Mouse (Mus musculus) limb, embryonic 14.5 days (tissue): Measurements from ENCODE around the gene Wdr93. TPM values are rescaled to one million over a fixed set of nuclear protein-coding genes. Genes with fewer than 3 reads are reported as not detected.

Experiments used
- ATAC-seq: fragments of 200-750 bp; cut with Nextera tagmentation; 2 replicates; pipeline ENCODE4 v1.8.0; 2017; ENCODE audit warnings: low read depth, moderate number of reproducible peaks, moderate TSS enrichment; ENCODE audit not compliant: low FRiP score
- DNase-seq: peaks from one replicate; pipeline ENCODE4 v3.0.0-alpha.2; 2015; ENCODE audit warnings: low spot score
- H3K27ac ChIP-seq: fragments of 300-500 bp; sonication (generic); replicated peaks from 2 replicates; pipeline ENCODE4 v1.5.1; 2014; ENCODE audit warnings: low read depth, mild to moderate bottlenecking, low read length, moderate library complexity, mixed read lengths
- H3K27me3 ChIP-seq: fragments of 300-500 bp; sonication (generic); 2 replicates; pipeline ENCODE4 v1.6.1; 2014; ENCODE audit warnings: low read length, mixed read lengths; ENCODE audit not compliant: control insufficient read depth, insufficient read depth
- H3K36me3 ChIP-seq: fragments of 300-500 bp; sonication (generic); 2 replicates; pipeline ENCODE4 v1.6.1; 2014; ENCODE audit warnings: mild to moderate bottlenecking, low read length, moderate library complexity, mixed read lengths; ENCODE audit not compliant: control insufficient read depth, insufficient read depth
- H3K4me1 ChIP-seq: fragments of 300-500 bp; sonication (generic); 2 replicates; pipeline ENCODE4 v1.6.1; 2014; ENCODE audit warnings: antibody characterized with exemption, low read length, mixed read lengths; ENCODE audit not compliant: control insufficient read depth, insufficient read depth
- H3K4me2 ChIP-seq: fragments of 300-500 bp; sonication (generic); replicated peaks from 2 replicates; pipeline ENCODE4 v1.6.1; 2014; ENCODE audit warnings: low read depth, mild to moderate bottlenecking, low read length, moderate library complexity; ENCODE audit not compliant: severe bottlenecking
- H3K4me3 ChIP-seq: fragments of 300-500 bp; sonication (generic); replicated peaks from 2 replicates; pipeline ENCODE4 v1.5.1; 2014; ENCODE audit warnings: low read length
- H3K9ac ChIP-seq: fragments of 300-500 bp; sonication (generic); 2 replicates; pipeline ENCODE4 v1.6.1; 2014; ENCODE audit warnings: mild to moderate bottlenecking, low read depth, low read length, moderate library complexity; ENCODE audit not compliant: severe bottlenecking
- H3K9me3 ChIP-seq: fragments of 300-500 bp; sonication (generic); 2 replicates; pipeline ENCODE4 v1.6.1; 2016; ENCODE audit warnings: low read length; ENCODE audit not compliant: control insufficient read depth
- POLR2A ChIP-seq: fragments of 200-500 bp; IDR thresholded peaks from 2 replicates; pipeline ENCODE4 v1.8.0; 2012; ENCODE audit warnings: inconsistent platforms, mild to moderate bottlenecking, moderate library complexity, borderline replicate concordance; ENCODE audit not compliant: insufficient read depth, insufficient read length; ENCODE audit errors: extremely low read depth
- WGBS: fragments of 180-500 bp; shearing (Covaris S2); extraction: QIAGEN DNeasy Blood & Tissue Kit; methylation state at CpG from one replicate; pipeline ENCODE4 v1.1.7; 2014; 5-methylcytosine and 5-hydroxymethylcytosine counted together
- polyA plus RNA-seq, 2 experiments: library from polyadenylated mRNA; depleted of rRNA in 1 of 2; stranded (reverse) in 1 of 2; unstranded in 1 of 2; fragments of >200 nt; fragmentation: Nextera tagmentation in 1 of 2; extraction: Ambion mirVana in 1 of 2; gene quantifications; 2 replicates each; pipeline versions ENCODE4 v1.2.1 to v1.2.3; 2012 to 2014

Wdr93 gene
- polyA plus RNA-seq (2012; rRNA removed) (0.20 and 0.21 TPM in 2 replicates), polyA plus RNA-seq (2014; fragmentation: Nextera tagmentation; extraction: Ambion mirVana) (0.12 TPM in 1 of 2 replicates, not detected in the other)

DNA sequence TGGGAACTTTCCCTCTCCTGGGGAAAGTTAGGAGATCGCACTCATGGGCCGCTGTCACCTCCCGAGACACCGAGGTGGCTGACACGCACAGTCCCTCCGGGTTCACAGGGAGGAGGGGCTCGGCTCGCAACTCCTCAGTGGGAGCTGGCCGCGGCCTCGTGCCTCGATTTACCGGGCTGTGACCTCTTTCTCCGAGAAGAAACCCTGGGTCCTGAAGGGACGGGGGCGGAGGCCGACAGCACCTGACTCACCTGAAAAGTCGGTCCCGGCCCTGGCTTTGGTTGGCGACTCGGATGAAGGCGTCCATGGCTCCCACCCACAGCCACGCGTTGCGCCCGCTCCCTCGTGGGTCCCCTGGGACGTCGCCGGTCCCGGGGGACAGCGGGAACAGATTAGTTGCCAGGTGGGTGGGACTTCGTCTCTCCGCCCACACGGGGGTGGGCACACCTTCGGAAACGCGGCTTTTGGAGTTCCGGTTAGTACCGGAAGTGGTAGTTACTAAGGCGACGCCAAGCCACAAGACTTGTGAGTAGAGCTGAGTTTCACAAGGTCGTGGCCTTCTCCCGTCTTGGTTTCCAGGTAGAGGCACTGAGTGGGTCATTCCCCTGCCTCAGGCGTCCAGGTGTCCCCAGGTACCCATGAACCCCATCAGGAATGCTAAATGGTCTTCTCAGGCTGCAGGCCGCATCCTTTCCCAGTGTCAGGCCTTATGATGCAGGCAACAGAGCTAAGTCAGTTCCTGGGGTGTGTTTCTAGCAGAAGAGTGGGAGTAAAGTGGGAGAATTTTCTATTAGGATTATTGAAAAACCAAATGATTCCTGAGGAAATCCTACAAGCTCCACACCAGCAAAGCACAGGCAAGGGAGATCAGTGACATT, at the start of gene Wdr93, which contains the start of gene Pex11a:
TSS of gene Wdr93 (plus strand) at position 505 of the 878 bp plus-strand sequence.
TSS of gene Pex11a (minus strand) at position 473 of the 878 bp plus-strand sequence.
- TF ChIP-seq POLR2A, result 0 out of 2 replicates have a peak, but pooled peaks have one; percentile 21
- peak within 1 kb of the TSS; percentile 79 for H3K4me3 ChIP-seq
- H3K36me3 ChIP-seq, result 0 out of 2 replicates have a peak, but pooled peaks cover 5% of the 10 kb centered on the region
- 3% methylated on average over 41 of the region's 46 CpGs for WGBS
- peak within 1 kb of the TSS; percentile 95 for H3K4me2 ChIP-seq
- H3K9ac ChIP-seq, result peak within 1 kb of the TSS; percentile 68
- no peak within 1 kb of the TSS for H3K27ac ChIP-seq
- DNase-seq (peak; percentile 90), ATAC-seq (peak; percentile 85)
- no peaks in the 10 kb centered on the region for H3K27me3 ChIP-seq
- H3K9me3 ChIP-seq, result no peaks in the 10 kb centered on the region
- peaks cover 4% of the 10 kb centered on the region for H3K4me1 ChIP-seq

DNA sequence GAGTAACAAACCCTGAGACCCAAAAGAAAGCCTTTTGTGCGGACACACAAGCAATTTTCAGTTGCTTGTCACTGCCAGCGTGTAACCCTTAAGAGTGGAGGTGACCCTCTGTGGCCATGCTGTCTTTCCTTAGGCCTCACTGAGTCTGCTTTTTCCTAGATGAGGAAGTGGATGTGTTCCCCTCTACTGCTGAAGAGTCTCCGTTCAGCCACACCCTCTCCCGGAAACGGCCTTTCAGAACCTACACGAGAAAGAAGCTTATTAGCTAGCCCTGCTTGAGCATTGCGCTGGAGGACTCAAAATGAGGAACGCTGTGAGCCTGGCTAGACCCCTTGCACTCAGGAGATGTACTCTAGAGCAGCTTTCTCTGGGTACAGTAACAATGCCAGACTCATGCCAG, 46.5 kb upstream of the Wdr93 start:
- ATAC-seq, result no peak
- no peak for TF ChIP-seq POLR2A
- H3K4me3 ChIP-seq, result no peak overlapping the region
- H3K4me2 ChIP-seq, result no peak overlapping the region
- H3K36me3 ChIP-seq, result peaks cover 89% of the 10 kb centered on the region
- H3K4me1 ChIP-seq, result no peaks in the 10 kb centered on the region
- no peak overlapping the region for H3K9ac ChIP-seq
- WGBS, result 84% methylated on average over 8 of the region's 8 CpGs
- no peaks in the 10 kb centered on the region for H3K27me3 ChIP-seq
- H3K27ac ChIP-seq, result no peak overlapping the region
- no peaks in the 10 kb centered on the region for H3K9me3 ChIP-seq
- no peak for DNase-seq

DNA sequence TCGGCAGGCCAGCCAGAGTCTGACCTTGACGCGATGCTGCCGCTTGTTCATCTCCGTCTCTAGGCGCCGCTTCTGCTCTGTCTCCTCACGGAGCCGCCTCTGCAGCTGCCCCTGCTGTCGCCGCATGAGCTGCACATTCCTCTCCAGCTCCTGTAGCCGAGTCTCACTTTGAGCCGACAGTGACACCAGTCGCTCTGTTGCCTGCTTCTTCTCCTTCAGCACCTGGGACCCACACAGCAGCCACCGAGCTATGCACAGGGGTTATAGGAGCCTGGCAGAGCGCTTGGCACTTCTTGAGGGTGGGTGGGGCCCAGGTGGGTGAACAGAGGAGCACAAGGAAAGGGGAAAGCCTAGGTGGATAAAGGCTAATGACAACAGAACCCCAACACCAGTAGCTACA, 40.2 kb upstream of the Wdr93 start:
- TF ChIP-seq POLR2A, result no peak
- no peaks in the 10 kb centered on the region for H3K27me3 ChIP-seq
- H3K9me3 ChIP-seq, result no peaks in the 10 kb centered on the region
- no peak overlapping the region for H3K4me3 ChIP-seq
- DNase-seq (no peak), ATAC-seq (no peak)
- H3K27ac ChIP-seq, result no peak overlapping the region
- H3K4me2 ChIP-seq, result no peak overlapping the region
- H3K9ac ChIP-seq, result no peak overlapping the region
- H3K36me3 ChIP-seq, result peaks cover 91% of the 10 kb centered on the region
- 84% methylated on average over 16 of the region's 16 CpGs for WGBS
- no peaks in the 10 kb centered on the region for H3K4me1 ChIP-seq

DNA sequence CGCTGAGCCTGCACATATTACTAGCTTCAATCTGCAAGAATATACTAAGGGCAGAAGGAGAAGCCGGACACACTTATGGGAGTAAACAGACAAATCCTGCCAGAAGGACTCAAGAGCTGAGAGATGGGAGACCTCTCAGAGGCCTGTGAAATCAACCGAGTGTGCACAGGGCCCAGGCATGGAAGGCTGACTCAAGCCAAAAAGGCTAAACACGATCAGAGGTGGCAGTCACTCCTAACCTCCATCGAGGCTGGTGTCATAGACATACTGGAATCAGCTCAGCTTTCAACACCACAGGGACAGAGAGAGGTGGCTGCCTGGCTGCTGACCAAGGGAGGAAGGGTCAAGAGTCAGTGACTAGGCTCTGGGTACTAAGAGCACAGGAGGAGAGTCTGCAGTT, 37.8 kb upstream of the Wdr93 start:
- Histone ChIP-seq H3K4me1 (no peaks in the 10 kb centered on the region), H3K27me3 (no peaks in the 10 kb centered on the region), H3K4me2 (no peak overlapping the region), H3K27ac (no peak overlapping the region), H3K4me3 (no peak overlapping the region), H3K9ac (no peak overlapping the region), H3K9me3 (no peaks in the 10 kb centered on the region), H3K36me3 (peaks cover 87% of the 10 kb centered on the region)
- WGBS, result 88% methylated on average over 5 of the region's 5 CpGs
- DNase-seq (no peak), ATAC-seq (no peak)
- TF ChIP-seq POLR2A, result no peak

DNA sequence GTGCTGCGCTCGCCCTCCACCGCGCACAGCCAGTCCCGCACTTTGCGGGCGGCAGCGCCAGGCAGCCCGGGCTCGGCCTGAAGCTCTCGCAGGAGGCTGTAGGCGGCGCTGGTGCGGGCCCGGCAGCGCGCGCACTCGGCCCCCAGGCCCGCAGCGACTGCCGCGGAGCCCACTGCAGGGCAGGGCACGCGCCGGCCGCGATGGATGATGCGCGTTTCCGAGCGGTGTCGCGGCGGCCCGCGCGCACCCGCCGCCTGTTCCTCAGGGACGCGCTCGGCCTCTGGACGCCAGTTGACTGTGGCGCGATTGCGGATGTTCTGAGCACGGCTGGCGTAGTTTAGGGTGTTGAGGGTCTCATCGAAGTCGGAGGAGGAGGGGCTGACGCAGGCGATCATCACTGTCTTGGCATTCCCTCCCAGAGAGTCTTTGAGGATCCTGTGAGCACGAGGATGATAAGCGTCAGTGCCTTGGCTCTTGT, 32.8 kb upstream of the Wdr93 start:
- Histone ChIP-seq H3K4me1 (peaks cover 5% of the 10 kb centered on the region), H3K4me2 (peak overlapping the region; percentile 59), H3K9ac (peak overlapping the region; percentile 51), H3K4me3 (peak overlapping the region; percentile 36), H3K27ac (no peak overlapping the region), H3K27me3 (peaks cover 6% of the 10 kb centered on the region; the same call in 1 of the 2 replicates), H3K9me3 (no peaks in the 10 kb centered on the region), H3K36me3 (peaks cover 52% of the 10 kb centered on the region)
- TF ChIP-seq POLR2A, result no peak
- DNase-seq, result peak; percentile 20
- WGBS, result 3% methylated on average over 42 of the region's 55 CpGs
- peak; percentile 55 for ATAC-seq
